Mouse (Mus musculus): ENCODE results near the gene Gamt. TPM values are rescaled to one million over a fixed set of nuclear protein-coding genes. Genes with fewer than 3 reads are reported as not detected.

Gene Gamt
- polyA plus RNA-seq, 1 experiment from 2014 or later = 30.7 TPM

- Histone ChIP-seq H3K27ac (no peak overlapping the region), H3K36me3 (peaks cover 19% of the 10 kb centered on the region), H3K4me3 (replicated peaks) (no peak overlapping the region), H3K9me3 (no peaks in the 10 kb centered on the region), H3K9ac (replicated peaks) (no peak overlapping the region), H3K4me2 (no peak overlapping the region), H3K4me1 (replicated peaks) (peaks cover 39% of the 10 kb centered on the region), H3K27me3 (peaks cover 60% of the 10 kb centered on the region)
- ATAC-seq (ENCODE audit: insufficient number of reproducible peaks, insufficient read depth, low FRiP score, low TSS enrichment, low read depth) = no peak
- WGBS = 71% methylated on average over 8 of the region's 8 CpGs
These were observed 36.8 kb upstream of the Gamt start for GRCm38 (mm10) chr10:80297526-80298133.

DNA sequence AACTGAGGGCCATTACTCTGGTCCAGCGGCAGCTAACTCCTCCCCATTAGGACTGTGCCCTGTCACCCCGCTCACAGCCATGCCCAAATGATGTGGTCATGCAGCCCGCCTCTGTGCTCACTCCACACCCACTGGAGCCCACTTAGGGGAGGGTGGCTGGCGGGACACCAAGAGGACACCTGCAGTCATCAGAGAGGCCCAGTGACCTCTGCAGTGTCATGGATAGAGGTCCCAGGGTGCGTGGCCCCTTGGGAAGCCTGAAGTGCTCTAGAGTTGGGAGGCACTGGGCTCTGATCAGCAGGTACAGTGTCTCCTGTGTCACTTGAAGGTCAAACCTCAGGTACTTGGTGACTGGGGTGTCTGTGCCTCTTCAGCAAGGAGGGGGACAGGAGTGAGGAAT is 36.0 kb upstream of the Gamt start:
- Histone ChIP-seq H3K27me3 (peaks cover 52% of the 10 kb centered on the region), H3K4me1 (replicated peaks) (peaks cover 39% of the 10 kb centered on the region), H3K9ac (replicated peaks) (no peak overlapping the region; the same call in 1 of the 2 replicates), H3K27ac (no peak overlapping the region), H3K36me3 (peaks cover 19% of the 10 kb centered on the region), H3K4me2 (peak overlapping the region; percentile 74), H3K9me3 (no peaks in the 10 kb centered on the region), H3K4me3 (replicated peaks) (no peak overlapping the region)
- 73% methylated on average over 5 of the region's 5 CpGs for WGBS
- no peak for ATAC-seq (ENCODE audit: insufficient number of reproducible peaks, insufficient read depth, low FRiP score, low TSS enrichment, low read depth)

- peaks cover 40% of the 10 kb centered on the region for H3K4me1 ChIP-seq (replicated peaks)
These were observed 35.0 kb upstream of the Gamt start, which contains the start of gene Apc2 for GRCm38 (mm10) chr10:80295618-80296425. Gene Apc2 (plus strand): TSS chr10:80295977.

GRCm38 (mm10) chr10:80294788-80295303 is 34.0 kb upstream of the Gamt start:
- ATAC-seq (ENCODE audit: insufficient number of reproducible peaks, insufficient read depth, low FRiP score, low TSS enrichment, low read depth) = no peak
- 43% methylated on average over 7 of the region's 7 CpGs for WGBS
- no peaks in the 10 kb centered on the region for H3K9me3 ChIP-seq
- no peak overlapping the region for H3K4me2 ChIP-seq
- H3K4me1 ChIP-seq (replicated peaks) = peaks cover 40% of the 10 kb centered on the region
- peaks cover 19% of the 10 kb centered on the region for H3K36me3 ChIP-seq
- peak overlapping the region; percentile 35 for H3K27ac ChIP-seq
- peaks cover 32% of the 10 kb centered on the region for H3K27me3 ChIP-seq
- no peak overlapping the region for H3K4me3 ChIP-seq (replicated peaks)
- H3K9ac ChIP-seq (replicated peaks) = no peak overlapping the region

More at GRCm38 (mm10) chr10:80295618-80296425, 35.0 kb upstream of the Gamt start, which contains the start of gene Apc2:
- peak; percentile 34; the same call in 1 of the 2 replicates for ATAC-seq (ENCODE audit: insufficient number of reproducible peaks, insufficient read depth, low FRiP score, low TSS enrichment, low read depth)
- under 1% methylated on average over 26 of the region's 26 CpGs for WGBS
- peak within 1 kb of the TSS; percentile 57 for H3K9ac ChIP-seq (replicated peaks)
- H3K27ac ChIP-seq = peak within 1 kb of the TSS; percentile 65
- peaks cover 19% of the 10 kb centered on the region for H3K36me3 ChIP-seq
- no peaks in the 10 kb centered on the region for H3K9me3 ChIP-seq
- H3K4me2 ChIP-seq = peak within 1 kb of the TSS; percentile 74
- peaks cover 42% of the 10 kb centered on the region for H3K27me3 ChIP-seq
- peak within 1 kb of the TSS; percentile 41 for H3K4me3 ChIP-seq (replicated peaks)

DNA sequence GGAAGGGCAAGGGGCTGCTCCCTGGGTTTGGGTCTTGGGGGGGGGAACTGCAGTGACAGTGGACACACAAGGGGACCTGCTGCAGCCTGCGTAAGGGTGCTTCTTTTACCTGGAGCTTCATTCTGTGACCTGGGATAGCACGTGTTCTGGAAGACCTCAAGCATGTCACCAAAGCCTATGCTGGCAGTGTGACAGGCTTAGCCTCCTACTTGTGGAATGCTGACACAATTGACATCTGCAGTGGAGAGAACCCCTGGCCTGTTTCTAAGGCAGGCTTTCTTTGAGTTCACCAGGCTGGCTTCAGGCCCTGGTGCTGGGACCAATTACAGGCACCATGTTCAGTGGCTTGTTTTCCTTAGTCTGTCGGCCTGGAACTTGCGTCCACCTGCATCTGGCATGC is 33.5 kb upstream of the Gamt start:
- no peak overlapping the region for H3K4me2 ChIP-seq
- H3K36me3 ChIP-seq = peaks cover 19% of the 10 kb centered on the region
- H3K4me1 ChIP-seq (replicated peaks) = peaks cover 34% of the 10 kb centered on the region
- WGBS = 73% methylated on average over 4 of the region's 4 CpGs
- ATAC-seq (ENCODE audit: insufficient number of reproducible peaks, insufficient read depth, low FRiP score, low TSS enrichment, low read depth) = no peak
- H3K27me3 ChIP-seq = peaks cover 27% of the 10 kb centered on the region
- peak overlapping the region; percentile 97; the same call in 1 of the 2 replicates for H3K4me3 ChIP-seq (replicated peaks)
- peak overlapping the region; percentile 19; the same call in 1 of the 2 replicates for H3K9ac ChIP-seq (replicated peaks)
- H3K27ac ChIP-seq = peak overlapping the region; percentile 35
- H3K9me3 ChIP-seq = no peaks in the 10 kb centered on the region

DNA sequence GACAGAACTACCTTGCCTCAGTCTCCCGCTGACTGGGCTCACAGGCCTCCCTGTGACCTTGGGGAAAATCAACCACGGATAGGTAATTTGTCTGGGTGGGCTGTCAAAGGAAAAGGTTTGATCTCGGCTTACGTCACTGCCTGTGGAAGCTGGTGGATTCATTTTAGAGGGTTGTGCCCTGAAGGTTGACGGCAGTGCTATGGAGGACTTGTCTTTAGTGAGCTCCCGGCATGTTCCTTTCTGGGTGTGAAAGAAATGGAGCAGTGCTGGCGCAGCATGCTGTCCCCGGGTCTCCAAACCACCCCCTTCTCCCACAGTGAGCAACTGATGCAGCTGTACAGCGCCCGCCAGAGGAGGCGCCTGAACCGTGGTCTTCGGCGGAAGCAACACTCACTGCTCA is 32.5 kb upstream of the Gamt start:
- Histone ChIP-seq H3K27me3 (peaks cover 17% of the 10 kb centered on the region), H3K9ac (replicated peaks) (peak overlapping the region; percentile 99), H3K4me3 (replicated peaks) (peak overlapping the region; percentile 97), H3K4me2 (peak overlapping the region; percentile 94), H3K27ac (peak overlapping the region; percentile 93), H3K36me3 (peaks cover 29% of the 10 kb centered on the region), H3K9me3 (no peaks in the 10 kb centered on the region), H3K4me1 (replicated peaks) (peaks cover 26% of the 10 kb centered on the region)
- 19% methylated on average over 14 of the region's 14 CpGs for WGBS
- ATAC-seq (ENCODE audit: insufficient number of reproducible peaks, insufficient read depth, low FRiP score, low TSS enrichment, low read depth) = no peak

DNA sequence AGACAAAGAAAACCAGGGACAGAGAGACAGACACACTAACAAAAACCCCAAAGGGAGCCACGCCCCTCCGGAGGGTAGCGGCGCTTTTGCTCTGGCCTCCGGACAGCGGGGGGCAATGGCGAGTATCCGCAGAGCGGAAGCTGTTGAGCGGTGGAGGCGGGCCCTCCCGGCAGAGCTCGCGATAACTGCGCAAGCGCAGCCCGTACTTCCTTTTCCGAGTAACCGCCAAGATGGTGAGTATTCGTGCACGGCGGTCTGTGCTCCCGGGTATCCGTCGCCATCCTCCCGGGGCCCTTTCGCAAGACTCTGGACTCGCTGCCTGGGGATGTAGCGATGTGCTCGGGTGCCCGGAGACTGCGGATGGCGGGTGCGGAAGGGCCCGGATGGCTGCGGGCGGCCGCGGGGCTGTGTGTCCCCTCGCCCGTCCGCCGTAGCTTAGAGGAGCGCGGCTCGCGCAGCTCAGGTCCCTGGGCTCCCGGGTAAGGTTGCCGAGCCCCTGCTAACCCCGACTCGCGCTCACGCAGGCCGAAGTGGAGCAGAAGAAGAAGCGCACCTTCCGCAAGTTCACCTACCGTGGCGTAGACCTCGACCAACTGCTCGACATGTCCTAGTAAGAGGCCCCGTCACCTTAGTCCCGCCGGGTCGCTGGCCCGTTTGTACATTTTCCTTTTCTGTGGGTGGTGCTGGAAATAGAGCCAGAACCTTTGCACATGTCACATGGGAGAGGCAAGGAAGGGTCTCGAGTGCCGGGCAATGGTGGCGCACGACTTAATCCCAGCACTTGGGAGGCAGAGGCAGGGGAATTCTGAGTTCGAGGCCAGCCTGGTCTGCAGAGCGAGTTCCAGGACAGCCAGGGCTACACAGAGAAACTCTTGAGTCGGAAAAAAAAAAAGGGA is 31.7 kb upstream of the Gamt start, which contains the start of gene Rps15:
TSS of gene Rps15 (plus strand) at position 203 of the 896 bp plus-strand sequence.
- peak within 1 kb of the TSS; percentile 97 for H3K4me3 ChIP-seq (replicated peaks)
- H3K27me3 ChIP-seq = peaks cover 8% of the 10 kb centered on the region
- peaks cover 26% of the 10 kb centered on the region for H3K4me1 ChIP-seq (replicated peaks)
- H3K9me3 ChIP-seq = no peaks in the 10 kb centered on the region
- under 1% methylated on average over 72 of the region's 72 CpGs for WGBS
- peak within 1 kb of the TSS; percentile 94 for H3K4me2 ChIP-seq
- H3K27ac ChIP-seq = peak within 1 kb of the TSS; percentile 93
- peaks cover 36% of the 10 kb centered on the region for H3K36me3 ChIP-seq
- peak within 1 kb of the TSS; percentile 99 for H3K9ac ChIP-seq (replicated peaks)
- ATAC-seq (ENCODE audit: insufficient number of reproducible peaks, insufficient read depth, low FRiP score, low TSS enrichment, low read depth) = peak; percentile 70

DNA sequence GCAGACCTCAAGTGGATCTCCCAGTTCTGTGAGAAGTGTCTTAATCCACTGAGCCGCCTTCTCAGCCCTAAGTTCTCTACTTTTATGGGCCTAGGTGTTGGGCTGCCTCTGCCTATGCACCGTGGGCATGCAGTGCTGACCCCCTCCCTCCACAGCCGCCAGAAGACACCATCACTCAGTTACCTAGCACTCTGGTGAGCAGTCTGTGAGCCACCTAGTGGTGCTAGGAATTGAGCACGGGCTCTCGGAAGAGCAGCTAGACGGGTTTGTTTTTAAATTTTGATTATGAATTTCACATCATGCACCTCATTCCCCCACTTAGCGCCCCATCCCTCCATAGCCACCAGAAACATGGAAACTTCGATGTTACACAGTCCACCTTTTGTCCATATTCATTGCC is 27.8 kb upstream of the Gamt start:
- Histone ChIP-seq H3K4me2 (no peak overlapping the region), H3K36me3 (peaks cover 60% of the 10 kb centered on the region)
- 71% methylated on average over 8 of the region's 8 CpGs for WGBS

DNA sequence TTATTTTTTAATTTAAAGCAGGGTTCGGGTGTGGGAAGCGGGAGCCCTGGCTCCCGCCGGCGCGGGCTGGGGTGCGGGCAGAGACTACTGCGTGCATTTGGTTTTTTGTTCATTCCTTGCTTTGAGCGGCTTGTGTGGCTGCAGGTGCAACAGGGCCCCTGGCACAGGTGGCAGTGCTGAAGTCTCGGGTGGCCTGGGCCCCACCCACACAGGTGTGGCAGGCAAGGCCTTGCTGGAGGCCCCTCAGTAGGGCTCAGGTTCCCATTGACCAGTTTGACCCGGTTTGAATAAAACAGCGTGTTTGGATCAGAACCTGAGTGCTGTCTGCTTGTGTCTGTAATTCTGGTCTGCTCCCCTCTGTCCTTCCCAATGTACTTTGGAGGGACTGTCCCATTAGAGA is 27.3 kb upstream of the Gamt start:
- Histone ChIP-seq H3K4me2 (no peak overlapping the region), H3K4me1 (replicated peaks) (peaks cover 5% of the 10 kb centered on the region; the same call in 1 of the 2 replicates), H3K27me3 (no peaks in the 10 kb centered on the region), H3K4me3 (replicated peaks) (no peak overlapping the region), H3K36me3 (peaks cover 62% of the 10 kb centered on the region), H3K27ac (no peak overlapping the region), H3K9me3 (no peaks in the 10 kb centered on the region), H3K9ac (replicated peaks) (no peak overlapping the region)
- no peak for ATAC-seq (ENCODE audit: insufficient number of reproducible peaks, insufficient read depth, low FRiP score, low TSS enrichment, low read depth)
- WGBS = 90% methylated on average over 12 of the region's 12 CpGs

More for the DNA sequence above, 27.8 kb upstream of the Gamt start:
- no peaks in the 10 kb centered on the region for H3K27me3 ChIP-seq
- ATAC-seq (ENCODE audit: insufficient number of reproducible peaks, insufficient read depth, low FRiP score, low TSS enrichment, low read depth) = no peak
- H3K4me1 ChIP-seq (replicated peaks) = peaks cover 10% of the 10 kb centered on the region
- H3K4me3 ChIP-seq (replicated peaks) = no peak overlapping the region
- H3K27ac ChIP-seq = no peak overlapping the region
- no peaks in the 10 kb centered on the region for H3K9me3 ChIP-seq
- no peak overlapping the region for H3K9ac ChIP-seq (replicated peaks)

GRCm38 (mm10) chr10:80285222-80286070 is 24.6 kb upstream of the Gamt start:
- WGBS = 80% methylated on average over 13 of the region's 15 CpGs

More at GRCm38 (mm10) chr10:80285222-80286070, 24.6 kb upstream of the Gamt start:
- no peaks in the 10 kb centered on the region for H3K27me3 ChIP-seq
- no peak for ATAC-seq (ENCODE audit: insufficient number of reproducible peaks, insufficient read depth, low FRiP score, low TSS enrichment, low read depth)
- no peaks in the 10 kb centered on the region for H3K4me1 ChIP-seq (replicated peaks)
- no peak overlapping the region for H3K4me2 ChIP-seq
- no peak overlapping the region for H3K27ac ChIP-seq
- no peak overlapping the region for H3K4me3 ChIP-seq (replicated peaks)
- peaks cover 88% of the 10 kb centered on the region for H3K36me3 ChIP-seq
- no peak overlapping the region for H3K9ac ChIP-seq (replicated peaks)
- no peaks in the 10 kb centered on the region for H3K9me3 ChIP-seq
